Mouse (Mus musculus) Patski (cell line): ENCODE results near the gene Isyna1. TPM values are rescaled to one million over a fixed set of nuclear protein-coding genes. Genes with fewer than 3 reads are reported as not detected.

Source experiments
- ATAC-seq: fragments of 100-300 bp; one replicate; pipeline ENCODE4 v1.8.0; 2021
- CTCF ChIA-PET: fragments of 350-600 bp; sonication (Branson Sonifier 250); formaldehyde crosslinking; loops from one replicate; lab custom pipeline; 2022; ENCODE audit warnings: inconsistent platforms; lab: Charles Lee
- POLR2A ChIA-PET: fragments of 350-600 bp; sonication (Branson Sonifier 250); formaldehyde crosslinking; loops from one replicate; lab custom pipeline; 2022; ENCODE audit warnings: antibody characterized with exemption, inconsistent platforms; lab: Charles Lee
- DNase-seq: peaks from one replicate; pipeline ENCODE4 v3.0.0-alpha.2; 2011; ENCODE audit warnings: low read depth, low spot score
- H3K27me3 ChIP-seq: fragments of 371-371 bp; one replicate; pipeline ENCODE4 v1.5.1; 2021
- CTCF ChIP-seq: fragments of 100-300 bp; IDR thresholded peaks from one replicate; pipeline ENCODE4 v1.5.1; 2021
- in situ Hi-C: fragments of 300-500 bp; cut with MboI; formaldehyde crosslinking; loops from 3 replicates; pipeline ENCODE4 v1.11.1; 2018; ENCODE audit warnings: low pct_unique_long_range_greater_than_20kb, mixed read lengths
- polyA plus RNA-seq: library from polyadenylated mRNA; unstranded; gene quantifications from one replicate; pipeline ENCODE4 v1.2.3, GENCODE M21; 2021

Gene Isyna1
- polyA plus RNA-seq = 6.4 TPM

DNA sequence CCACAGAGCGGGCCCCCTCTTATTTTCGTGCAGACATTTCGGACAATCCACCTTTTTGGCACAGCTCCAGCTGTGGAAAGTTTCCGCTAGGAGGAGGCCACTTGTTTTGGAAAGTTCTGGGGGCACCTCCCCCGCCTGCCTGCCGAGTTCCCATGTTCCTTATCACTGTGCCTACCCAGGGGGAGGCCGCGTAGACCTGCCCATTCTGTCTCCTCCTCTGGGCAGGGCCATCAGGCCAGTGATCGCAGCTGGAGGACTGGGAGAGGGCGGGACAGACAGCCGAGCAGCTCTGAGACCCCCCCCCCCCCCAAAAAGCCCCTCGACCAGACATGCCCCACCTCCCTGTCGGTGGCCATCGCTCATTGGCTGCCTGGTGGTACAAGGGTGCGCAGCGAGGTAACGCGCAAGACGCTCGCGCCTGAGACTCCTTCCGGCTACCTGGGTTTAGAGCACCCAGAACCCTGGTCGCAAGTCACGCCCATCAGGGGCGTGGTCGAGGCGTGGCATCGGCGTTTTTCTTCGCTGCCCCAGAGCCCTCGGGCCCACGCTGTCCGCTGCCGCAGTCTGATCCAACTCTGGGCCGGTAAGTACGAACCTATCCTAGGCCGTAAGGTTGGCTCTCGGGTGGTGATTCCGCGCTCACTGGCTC, at the start of gene Isyna1:
Gene Isyna1, plus strand, starts transcription at position 413 of the 649 bp plus-strand sequence.
- POLR2A ChIA-PET = interaction anchor here (0.5 kb wide), 1 partner anchor 11 kb away, joined by 3 read pairs; no protein-coding TSS in a partner anchor
- H3K27me3 ChIP-seq = no peaks in the 10 kb centered on the region
- CTCF ChIA-PET = no interaction called here
- no peak for TF ChIP-seq CTCF
- in situ Hi-C loops = no loop called here
- ATAC-seq (no peak), DNase-seq (no peak)

DNA sequence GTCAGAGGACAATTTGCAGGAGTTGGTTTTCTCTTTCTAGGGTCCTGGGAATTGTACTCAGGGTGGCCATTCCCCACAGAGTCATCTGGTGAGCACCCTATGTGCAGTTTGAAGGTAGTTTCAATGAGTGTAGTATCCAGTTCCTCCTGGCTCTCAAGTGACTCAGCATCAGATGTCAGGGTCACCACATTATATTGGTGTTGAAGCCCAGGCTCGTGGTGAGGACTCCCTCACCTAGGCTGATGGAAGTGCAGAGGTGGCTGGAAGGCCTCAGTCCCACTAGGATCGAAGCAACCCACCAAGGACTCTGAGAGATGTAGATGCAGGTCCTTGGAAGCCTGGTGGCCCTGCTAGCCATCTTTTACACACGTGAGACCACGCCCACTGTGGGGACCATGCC, 47.8 kb upstream of the Isyna1 start:
- in situ Hi-C loops = no loop called here
- POLR2A ChIA-PET = no interaction called here
- no peak for TF ChIP-seq CTCF
- DNase-seq (no peak), ATAC-seq (no peak)
- CTCF ChIA-PET = no interaction called here
- H3K27me3 ChIP-seq = no peaks in the 10 kb centered on the region

DNA sequence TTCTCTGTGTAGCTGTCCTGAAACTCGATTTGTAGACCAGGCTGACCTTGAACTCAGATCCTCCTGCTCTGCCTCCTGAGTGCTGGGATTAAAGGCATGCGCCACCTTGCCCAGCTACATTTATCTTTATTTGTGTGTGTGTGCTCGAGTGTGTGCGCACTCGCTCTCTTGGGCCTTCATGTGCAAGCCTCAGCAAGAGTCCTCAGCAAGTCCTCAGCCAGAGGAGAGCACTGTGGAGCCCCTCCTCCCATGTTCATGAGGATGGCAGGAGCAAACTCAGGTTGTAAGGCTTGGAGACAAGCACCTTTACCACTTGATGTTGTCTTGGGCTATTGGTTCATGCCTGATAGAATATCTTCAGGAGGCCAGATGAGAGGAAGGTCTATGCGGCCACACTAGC, 46.4 kb upstream of the Isyna1 start:
- CTCF ChIA-PET = no interaction called here
- POLR2A ChIA-PET = no interaction called here
- no peak for TF ChIP-seq CTCF
- no peaks in the 10 kb centered on the region for H3K27me3 ChIP-seq
- ATAC-seq (no peak), DNase-seq (no peak)
- in situ Hi-C loops = no loop called here

DNA sequence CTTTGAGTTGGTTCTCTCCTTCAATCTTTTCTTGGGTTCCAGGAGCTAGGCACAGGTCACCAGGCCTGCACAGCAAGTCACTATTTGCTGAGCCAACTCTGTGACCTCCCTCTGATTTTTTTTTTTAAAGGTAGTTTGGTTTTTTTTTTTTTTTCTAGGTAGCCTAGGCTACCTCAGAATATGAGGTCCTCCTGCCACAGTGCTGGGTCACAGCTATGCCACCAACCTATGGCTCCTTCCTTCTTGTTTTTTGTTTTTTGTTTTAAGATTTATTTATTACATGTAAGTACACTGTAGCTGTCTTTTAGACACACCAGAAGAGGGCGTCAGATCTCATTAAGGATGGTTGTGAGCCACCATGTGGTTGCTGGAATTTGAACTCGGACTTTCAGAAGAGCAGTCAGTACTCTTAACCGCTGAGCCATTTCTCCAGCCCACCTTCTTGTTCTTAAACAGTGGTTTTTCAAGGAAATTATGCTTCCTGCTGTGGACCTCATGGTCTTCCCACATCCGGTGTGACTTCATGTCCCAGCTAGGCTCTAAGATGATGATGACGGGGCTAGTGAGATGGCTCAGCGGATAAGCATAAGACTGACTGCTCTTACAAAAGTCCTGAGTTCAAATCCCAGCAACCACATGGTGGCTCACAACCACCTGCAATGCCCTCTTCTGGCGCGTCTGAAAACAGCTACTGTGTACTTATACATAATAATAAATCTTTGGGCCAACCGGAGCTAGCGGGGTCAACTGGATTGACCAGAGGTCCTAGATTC, 44.6 kb upstream of the Isyna1 start:
- TF ChIP-seq CTCF = peak; percentile 42
- ChIA-PET CTCF (interaction anchor here (1.5 kb wide), 1 partner anchor 11 kb away, joined by 3 read pairs; no protein-coding TSS in a partner anchor), POLR2A (interaction anchor here (0.6 to 1.9 kb wide), 2 partner anchors 10 to 133 kb away, joined by 4 to 6 read pairs; no protein-coding TSS in a partner anchor)
- in situ Hi-C loops = no loop called here
- DNase-seq = no peak
- H3K27me3 ChIP-seq = no peaks in the 10 kb centered on the region
- no peak for ATAC-seq

DNA sequence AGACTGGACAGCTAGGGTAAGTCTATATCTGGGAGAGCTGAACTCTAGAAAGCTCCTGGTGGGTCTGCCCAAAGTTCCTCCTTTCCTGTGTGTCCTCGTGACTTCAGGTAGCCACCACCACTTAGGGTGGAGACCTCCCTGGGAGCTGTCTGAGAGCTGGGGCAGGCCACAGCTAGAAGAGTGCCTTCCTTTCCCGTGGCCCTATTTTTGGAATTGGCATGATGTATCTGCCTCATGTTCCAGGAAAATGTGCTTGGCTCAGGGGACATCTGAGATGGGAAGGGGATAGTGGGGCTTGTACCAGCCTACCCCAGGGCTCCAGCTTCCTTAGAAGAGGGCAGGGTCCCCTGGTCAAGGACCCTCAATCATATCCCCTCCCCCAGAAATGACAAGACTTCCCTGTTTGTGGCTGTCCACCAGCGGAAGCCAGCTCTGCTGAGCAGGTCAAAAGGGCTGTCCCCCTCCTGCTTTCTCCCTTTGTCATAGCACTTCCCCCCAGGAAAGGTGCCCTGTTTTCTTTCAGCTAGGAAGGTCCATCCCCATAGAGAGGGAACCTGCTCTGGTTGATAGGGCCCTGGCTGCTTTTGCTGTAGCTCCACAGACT, 42.5 kb upstream of the Isyna1 start:
- H3K27me3 ChIP-seq = no peaks in the 10 kb centered on the region
- no peak for TF ChIP-seq CTCF
- in situ Hi-C loops = no loop called here
- ChIA-PET POLR2A (interaction anchor here (0.6 to 1.8 kb wide), 3 partner anchors 10 to 58 kb away, joined by 3 to 7 read pairs (median 3); no protein-coding TSS in a partner anchor), CTCF (interaction anchor here (0.8 to 1.8 kb wide), 7 partner anchors 8 to 60 kb away, joined by 3 to 9 read pairs (median 3); no protein-coding TSS in a partner anchor)
- no peak for ATAC-seq
- no peak for DNase-seq

DNA sequence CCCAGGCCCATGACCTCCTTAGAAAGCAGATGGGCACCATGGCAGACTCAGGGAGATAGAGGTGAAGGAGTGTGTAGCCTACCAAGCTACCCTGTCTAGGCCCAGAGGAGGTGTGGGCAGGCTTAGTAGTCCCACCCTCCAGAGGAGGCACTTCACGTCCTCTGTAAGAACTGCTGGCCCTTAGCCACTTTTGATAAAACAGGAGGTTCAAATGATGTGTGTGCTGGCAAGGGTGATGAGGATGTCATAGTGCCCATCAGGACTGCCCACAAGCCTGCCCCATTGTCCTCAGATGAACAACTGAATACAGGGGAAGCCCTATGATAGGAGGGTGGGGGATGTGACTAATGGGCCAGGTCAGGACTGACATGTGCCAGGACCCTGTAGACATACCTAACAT, 41.3 kb upstream of the Isyna1 start:
- POLR2A ChIA-PET = interaction anchor here (0.7 to 1.8 kb wide), 2 partner anchors 11 to 148 kb away, joined by 4 to 7 read pairs; no protein-coding TSS in a partner anchor
- H3K27me3 ChIP-seq = no peaks in the 10 kb centered on the region
- DNase-seq = no peak
- no peak for ATAC-seq
- in situ Hi-C loops = no loop called here
- CTCF ChIA-PET = interaction anchor here (1.3 to 1.8 kb wide), 2 partner anchors 9 to 18 kb away, joined by 3 to 6 read pairs; no protein-coding TSS in a partner anchor
- no peak for TF ChIP-seq CTCF

DNA sequence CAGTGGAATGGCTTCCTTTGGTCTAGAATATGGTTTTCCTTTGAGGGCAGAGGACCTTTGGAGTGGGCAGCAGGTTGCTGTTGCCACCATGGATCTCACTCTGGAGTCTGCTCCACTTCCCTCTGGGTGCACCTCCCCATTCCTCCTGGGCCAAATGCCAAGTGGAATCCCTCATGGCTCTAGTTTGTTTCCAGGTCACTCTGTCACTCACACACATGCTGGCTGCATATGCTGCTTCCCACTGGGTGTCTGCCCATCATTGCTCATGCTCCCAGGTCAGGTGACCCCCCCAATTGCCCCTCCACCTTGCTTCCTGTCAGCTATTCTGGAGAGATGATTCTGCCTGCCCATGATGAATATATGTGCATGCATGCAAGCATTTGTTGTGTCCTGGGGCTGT, 40.4 kb upstream of the Isyna1 start:
- no peak for TF ChIP-seq CTCF
- no peaks in the 10 kb centered on the region for H3K27me3 ChIP-seq
- CTCF ChIA-PET = no interaction called here
- in situ Hi-C loops = no loop called here
- POLR2A ChIA-PET = no interaction called here
- DNase-seq (no peak), ATAC-seq (no peak)

DNA sequence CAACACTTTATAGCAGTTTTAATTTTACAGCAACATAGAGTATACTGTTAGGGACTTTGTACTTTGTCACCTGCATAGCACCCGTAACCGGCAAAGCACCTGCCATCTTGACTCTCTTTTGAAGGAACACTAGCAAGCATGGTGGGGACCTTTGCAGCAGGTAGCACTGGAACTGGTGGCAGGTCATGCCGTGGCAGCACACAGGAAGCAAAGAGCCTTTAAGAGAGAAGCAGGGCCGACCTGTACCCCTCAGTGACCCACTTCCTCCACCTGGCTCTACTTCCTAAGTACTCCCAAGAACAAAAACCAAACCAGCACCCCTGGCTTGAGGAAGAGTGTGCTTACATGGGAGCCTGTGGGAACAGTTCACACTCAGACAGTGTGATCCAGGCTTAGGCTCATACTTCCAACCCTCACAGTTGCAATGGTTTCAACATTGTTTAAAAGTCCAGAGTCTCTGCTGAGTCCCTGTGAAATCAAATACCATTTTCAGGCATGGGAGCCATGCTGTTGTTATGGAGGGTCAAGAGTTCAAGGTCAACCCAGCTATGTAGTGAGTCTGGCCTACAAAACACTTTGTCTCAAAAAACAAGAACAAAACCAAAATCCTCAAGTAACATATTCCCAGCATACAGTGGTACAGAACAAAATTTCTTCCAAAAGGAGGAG, 39.0 kb upstream of the Isyna1 start:
- DNase-seq = no peak
- no peak for TF ChIP-seq CTCF
- in situ Hi-C loops = no loop called here
- no peaks in the 10 kb centered on the region for H3K27me3 ChIP-seq
- ATAC-seq = no peak
- ChIA-PET CTCF (no interaction called here), POLR2A (no interaction called here)

DNA sequence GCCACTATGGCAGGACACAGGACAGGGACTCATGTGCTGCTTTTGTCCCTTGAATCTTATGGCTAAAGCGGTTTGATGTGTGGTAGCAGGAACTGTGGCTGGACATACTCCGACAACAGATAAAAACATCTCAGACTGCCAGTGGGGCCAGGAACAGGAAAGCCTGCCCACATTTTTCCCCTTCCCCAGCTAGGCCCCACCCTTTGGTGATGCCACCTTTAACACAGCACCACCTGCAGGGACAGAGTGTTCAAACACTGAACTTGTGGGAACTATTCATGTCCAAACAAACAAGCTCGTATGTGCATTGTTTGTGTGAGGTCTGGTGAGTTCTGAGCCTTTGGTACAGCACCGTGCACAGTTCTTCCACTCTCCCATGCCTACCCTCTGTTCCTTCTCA, 35.8 kb upstream of the Isyna1 start:
- H3K27me3 ChIP-seq = no peaks in the 10 kb centered on the region
- no peak for DNase-seq
- ChIA-PET CTCF (interaction anchor here (0.9 to 5.2 kb wide), 5 partner anchors 14 to 54 kb away, joined by 3 to 64 read pairs (median 3); no protein-coding TSS in a partner anchor), POLR2A (no interaction called here)
- no peak for TF ChIP-seq CTCF
- in situ Hi-C loops = no loop called here
- ATAC-seq = no peak

DNA sequence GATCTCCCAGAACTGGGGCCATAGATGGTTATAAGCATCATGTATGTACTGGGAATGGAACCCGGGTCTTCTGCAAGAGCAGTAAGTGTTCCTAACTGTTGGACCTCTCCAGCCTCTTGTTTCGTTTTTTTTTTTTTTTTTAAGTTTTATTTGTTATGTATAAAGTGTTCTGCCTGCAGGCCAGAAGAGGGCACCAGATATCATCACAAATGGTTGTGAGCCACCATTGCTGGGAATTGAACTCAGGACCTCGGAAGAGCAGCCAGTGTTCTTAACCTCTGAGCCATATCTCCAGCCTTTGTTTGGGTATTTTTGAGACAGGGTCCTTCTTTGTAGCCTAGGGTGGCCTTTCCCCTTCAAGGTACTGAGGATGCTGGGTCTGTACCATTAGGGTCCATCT, 35.2 kb upstream of the Isyna1 start:
- TF ChIP-seq CTCF = peak; percentile 65
- no peak for ATAC-seq
- CTCF ChIA-PET = interaction anchor here (1.1 to 5.2 kb wide), 4 partner anchors 15 to 54 kb away, joined by 3 to 64 read pairs (median 4); no protein-coding TSS in a partner anchor
- DNase-seq = no peak
- POLR2A ChIA-PET = no interaction called here
- in situ Hi-C loops = no loop called here
- H3K27me3 ChIP-seq = no peaks in the 10 kb centered on the region
